Mouse (Mus musculus) frontal cortex, postnatal 25 days (tissue): ENCODE measurements around the gene Acp1.

ENCODE experiments used
- DNase-seq, 2 experiments: peaks; one replicate each; pipeline ENCODE4 v3.0.0; 2022; ENCODE audit warnings: low spot score in 2 of 2

The Acp1 gene

GRCm38 (mm10) chr12:30864347-30864746 lies 47.0 kb downstream of the Acp1 start:
- DNase-seq, result no peak

GRCm38 (mm10) chr12:30856172-30856571 lies 55.2 kb downstream of the Acp1 start:
- DNase-seq, result no peak

- DNase-seq, result no peak
These were observed 55.8 kb downstream of the Acp1 start for GRCm38 (mm10) chr12:30855442-30856159.

- DNase-seq, result no peak
These were observed 59.5 kb downstream of the Acp1 start for GRCm38 (mm10) chr12:30851871-30852270.

GRCm38 (mm10) chr12:30850902-30851301 lies 60.5 kb downstream of the Acp1 start:
- DNase-seq, result no peak

GRCm38 (mm10) chr12:30848521-30848920 lies 62.9 kb downstream of the Acp1 start:
- no peak for DNase-seq
